Mouse (Mus musculus) left cerebral cortex, postnatal 14 days (tissue): Measurements from ENCODE around the gene Dock1. TPM values are rescaled to one million over a fixed set of nuclear protein-coding genes. Genes with fewer than 3 reads are reported as not detected.
A peak's percentile ranks its signal among the peaks of the same experiment; 100 is the strongest.

ENCODE experiments used
- DNase-seq, 2 experiments: peaks; one replicate each; pipeline ENCODE4 v3.0.0; 2021 to 2022; ENCODE audit warnings: low spot score in 2 of 2, mixed read lengths in 1 of 2
- intact Hi-C: fragments of 180-260 bp; cut with DNase I; formaldehyde crosslinking; loops from one replicate; pipeline ENCODE4 v1.15.1; 2025
- total RNA-seq, 2 experiments: library from RNA; stranded (reverse); gene quantifications; 2 replicates each; pipeline ENCODE4 v1.2.3; 2021

Dock1 gene
- total RNA-seq, 2 experiments from 2014 or later: 19.3 to 21.5 TPM

GRCm38 (mm10) chr7:134730406-134731126 lies 60.1 kb downstream of the Dock1 start:
- DNase-seq: no peak
- intact Hi-C loops: no loop called here

GRCm38 (mm10) chr7:134747059-134747458 lies 76.6 kb downstream of the Dock1 start:
- intact Hi-C loops: no loop called here
- no peak for DNase-seq

- intact Hi-C loops: no loop called here
Observed at GRCm38 (mm10) chr7:134748376-134748775, 77.9 kb downstream of the Dock1 start.

GRCm38 (mm10) chr7:134749613-134750012 lies 79.2 kb downstream of the Dock1 start:
- DNase-seq: no peak
- intact Hi-C loops: no loop called here

More at GRCm38 (mm10) chr7:134748376-134748775, 77.9 kb downstream of the Dock1 start:
- no peak for DNase-seq

- intact Hi-C loops: no loop called here
- DNase-seq: no peak
Observed at GRCm38 (mm10) chr7:134751496-134751895, 81.0 kb downstream of the Dock1 start.

GRCm38 (mm10) chr7:134753417-134753816 lies 83.0 kb downstream of the Dock1 start:
- intact Hi-C loops: no loop called here

GRCm38 (mm10) chr7:134757605-134758004 lies 87.2 kb downstream of the Dock1 start:
- intact Hi-C loops: no loop called here
- no peak for DNase-seq

More at GRCm38 (mm10) chr7:134753417-134753816, 83.0 kb downstream of the Dock1 start:
- DNase-seq: no peak

- no peak for DNase-seq
- intact Hi-C loops: no loop called here
Observed at GRCm38 (mm10) chr7:134761799-134762198, 91.3 kb downstream of the Dock1 start.

- intact Hi-C loops: no loop called here
Observed at GRCm38 (mm10) chr7:134765130-134765529, 94.7 kb downstream of the Dock1 start.

GRCm38 (mm10) chr7:134771314-134771713 lies 100.9 kb downstream of the Dock1 start:
- DNase-seq: no peak
- intact Hi-C loops: no loop called here

More at GRCm38 (mm10) chr7:134765130-134765529, 94.7 kb downstream of the Dock1 start:
- DNase-seq: no peak

- DNase-seq: no peak
- intact Hi-C loops: no loop called here
Observed at GRCm38 (mm10) chr7:134772363-134772762, 101.9 kb downstream of the Dock1 start.

- intact Hi-C loops: no loop called here
- no peak for DNase-seq
Observed at GRCm38 (mm10) chr7:134772867-134773590, 102.6 kb downstream of the Dock1 start.

- intact Hi-C loops: loop anchor here (2.0 kb wide), 1 partner anchor 163 kb away; no protein-coding TSS in a partner anchor
- peak in 1 of 2 experiments; percentile 26 for DNase-seq
Observed at GRCm38 (mm10) chr7:134773761-134774415, 103.4 kb downstream of the Dock1 start.

GRCm38 (mm10) chr7:134774468-134775162 lies 104.2 kb downstream of the Dock1 start:
- DNase-seq: peak; percentile 70 to 83
- intact Hi-C loops: loop anchor here (2.0 kb wide), 1 partner anchor 162 kb away; no protein-coding TSS in a partner anchor

- intact Hi-C loops: loop anchor here (2.0 kb wide), 1 partner anchor 161 kb away; no protein-coding TSS in a partner anchor
- DNase-seq: peak; percentile 73 to 90
Observed at GRCm38 (mm10) chr7:134775671-134776070, 105.2 kb downstream of the Dock1 start.

GRCm38 (mm10) chr7:134776306-134776705 lies 105.9 kb downstream of the Dock1 start:
- intact Hi-C loops: no loop called here
- no peak for DNase-seq

- intact Hi-C loops: no loop called here
- DNase-seq: no peak
Observed at GRCm38 (mm10) chr7:134779761-134780160, 109.3 kb downstream of the Dock1 start.

GRCm38 (mm10) chr7:134787110-134787509 lies 116.7 kb downstream of the Dock1 start:
- intact Hi-C loops: no loop called here
- no peak for DNase-seq

- no peak for DNase-seq
- intact Hi-C loops: no loop called here
Observed at GRCm38 (mm10) chr7:134794889-134795288, 124.4 kb downstream of the Dock1 start.
